Mouse (Mus musculus) spleen, postnatal 10 days (tissue): ENCODE measurements around the gene Adar.

ENCODE experiments used
- DNase-seq, 2 experiments: peaks; one replicate each; pipeline ENCODE4 v3.0.0; 2021 to 2022; ENCODE audit warnings: low spot score in 2 of 2

Adar gene

GRCm38 (mm10) chr3:89714359-89715206, at the start of gene Adar:
Adar (plus strand) TSS chr3:89715022.
- DNase-seq: peak; percentile 37 to 79

- DNase-seq: no peak
These were observed 47.7 kb upstream of the Adar start for GRCm38 (mm10) chr3:89667131-89667530.

- DNase-seq: no peak
These were observed 43.5 kb upstream of the Adar start for GRCm38 (mm10) chr3:89671334-89671733.

GRCm38 (mm10) chr3:89672573-89673317, 42.1 kb upstream of the Adar start:
- DNase-seq: no peak

- no peak for DNase-seq
These were observed 37.2 kb upstream of the Adar start for GRCm38 (mm10) chr3:89677617-89678016.

- DNase-seq: no peak
These were observed 28.8 kb upstream of the Adar start for GRCm38 (mm10) chr3:89686031-89686430.

- peak; percentile 60 to 79 for DNase-seq
These were observed 25.9 kb upstream of the Adar start for GRCm38 (mm10) chr3:89688694-89689581.

- no peak for DNase-seq
These were observed 23.0 kb upstream of the Adar start for GRCm38 (mm10) chr3:89691776-89692175.

- DNase-seq: no peak
These were observed 18.5 kb upstream of the Adar start for GRCm38 (mm10) chr3:89696152-89696821.

GRCm38 (mm10) chr3:89698958-89699357, 15.9 kb upstream of the Adar start:
- no peak for DNase-seq

GRCm38 (mm10) chr3:89700461-89700860, 14.4 kb upstream of the Adar start:
- DNase-seq: no peak

GRCm38 (mm10) chr3:89703596-89703995, 11.2 kb upstream of the Adar start:
- no peak for DNase-seq

- no peak for DNase-seq
These were observed 10.8 kb upstream of the Adar start for GRCm38 (mm10) chr3:89704064-89704463.

- DNase-seq: peak; percentile 50 to 51
These were observed 565 bp downstream of the Adar start for GRCm38 (mm10) chr3:89715207-89715966.

- no peak for DNase-seq
These were observed 1.1 kb downstream of the Adar start for GRCm38 (mm10) chr3:89715967-89716256.

- no peak for DNase-seq
These were observed 7.2 kb downstream of the Adar start for GRCm38 (mm10) chr3:89722032-89722431.

- no peak for DNase-seq
These were observed 8.7 kb downstream of the Adar start for GRCm38 (mm10) chr3:89723400-89724084.

GRCm38 (mm10) chr3:89727028-89727427, 12.2 kb downstream of the Adar start:
- DNase-seq: peak; percentile 20 to 67

- DNase-seq: no peak
These were observed 14.0 kb downstream of the Adar start for GRCm38 (mm10) chr3:89728848-89729247.
